Mouse (Mus musculus) retina, postnatal 1 day (tissue): Measurements from ENCODE around the gene Selenov.
A peak's percentile ranks its signal among the peaks of the same experiment; 100 is the strongest.

Experiments
- DNase-seq: peaks from one replicate; pipeline ENCODE4 v3.0.0-alpha.2; 2012

Gene Selenov

GRCm38 (mm10) chr7:28290638-28291590 lies at the start of gene Selenov:
Selenov (minus strand) TSS chr7:28291186.
- DNase-seq, result peak; percentile 75

GRCm38 (mm10) chr7:28339213-28339917 lies 48.4 kb upstream of the Selenov start:
- DNase-seq, result peak; percentile 71

- peak; percentile 99 for DNase-seq
Measured at GRCm38 (mm10) chr7:28338108-28338998, 47.4 kb upstream of the Selenov start, which contains the start of gene Supt5. Supt5 (minus strand) TSS chr7:28338746.

- no peak for DNase-seq
Measured at GRCm38 (mm10) chr7:28335471-28335870, 44.5 kb upstream of the Selenov start.

GRCm38 (mm10) chr7:28334534-28334933 lies 43.5 kb upstream of the Selenov start:
- no peak for DNase-seq

GRCm38 (mm10) chr7:28328260-28328659 lies 37.3 kb upstream of the Selenov start:
- DNase-seq, result no peak

GRCm38 (mm10) chr7:28326457-28326856 lies 35.5 kb upstream of the Selenov start:
- no peak for DNase-seq

- DNase-seq, result no peak
Measured at GRCm38 (mm10) chr7:28325293-28325692, 34.3 kb upstream of the Selenov start.

- DNase-seq, result no peak
Measured at GRCm38 (mm10) chr7:28321974-28322720, 31.2 kb upstream of the Selenov start.

GRCm38 (mm10) chr7:28318714-28319113 lies 27.7 kb upstream of the Selenov start:
- DNase-seq, result no peak

GRCm38 (mm10) chr7:28318036-28318435 lies 27.1 kb upstream of the Selenov start:
- no peak for DNase-seq

- DNase-seq, result peak; percentile 99
Measured at GRCm38 (mm10) chr7:28311926-28312543, 21.0 kb upstream of the Selenov start, which contains the start of gene Timm50. Timm50 (minus strand) TSS chr7:28312072.

GRCm38 (mm10) chr7:28311151-28311925 lies 20.4 kb upstream of the Selenov start:
- DNase-seq, result no peak

GRCm38 (mm10) chr7:28309737-28310136 lies 18.8 kb upstream of the Selenov start:
- peak; percentile 78 for DNase-seq

GRCm38 (mm10) chr7:28306216-28306615 lies 15.2 kb upstream of the Selenov start:
- no peak for DNase-seq

- no peak for DNase-seq
Measured at GRCm38 (mm10) chr7:28305641-28306040, 14.7 kb upstream of the Selenov start.

GRCm38 (mm10) chr7:28301616-28302433 lies 10.8 kb upstream of the Selenov start, which contains the start of gene Dll3:
Dll3 (minus strand) TSS chr7:28302238.
- peak; percentile 93 for DNase-seq

- DNase-seq, result peak; percentile 92
Measured at GRCm38 (mm10) chr7:28298837-28299625, 8.0 kb upstream of the Selenov start.

GRCm38 (mm10) chr7:28294481-28294880 lies 3.5 kb upstream of the Selenov start:
- DNase-seq, result peak; percentile 91
